8 mouse cellular contexts compared by ENCODE assay signal in the genomic region with DNA sequence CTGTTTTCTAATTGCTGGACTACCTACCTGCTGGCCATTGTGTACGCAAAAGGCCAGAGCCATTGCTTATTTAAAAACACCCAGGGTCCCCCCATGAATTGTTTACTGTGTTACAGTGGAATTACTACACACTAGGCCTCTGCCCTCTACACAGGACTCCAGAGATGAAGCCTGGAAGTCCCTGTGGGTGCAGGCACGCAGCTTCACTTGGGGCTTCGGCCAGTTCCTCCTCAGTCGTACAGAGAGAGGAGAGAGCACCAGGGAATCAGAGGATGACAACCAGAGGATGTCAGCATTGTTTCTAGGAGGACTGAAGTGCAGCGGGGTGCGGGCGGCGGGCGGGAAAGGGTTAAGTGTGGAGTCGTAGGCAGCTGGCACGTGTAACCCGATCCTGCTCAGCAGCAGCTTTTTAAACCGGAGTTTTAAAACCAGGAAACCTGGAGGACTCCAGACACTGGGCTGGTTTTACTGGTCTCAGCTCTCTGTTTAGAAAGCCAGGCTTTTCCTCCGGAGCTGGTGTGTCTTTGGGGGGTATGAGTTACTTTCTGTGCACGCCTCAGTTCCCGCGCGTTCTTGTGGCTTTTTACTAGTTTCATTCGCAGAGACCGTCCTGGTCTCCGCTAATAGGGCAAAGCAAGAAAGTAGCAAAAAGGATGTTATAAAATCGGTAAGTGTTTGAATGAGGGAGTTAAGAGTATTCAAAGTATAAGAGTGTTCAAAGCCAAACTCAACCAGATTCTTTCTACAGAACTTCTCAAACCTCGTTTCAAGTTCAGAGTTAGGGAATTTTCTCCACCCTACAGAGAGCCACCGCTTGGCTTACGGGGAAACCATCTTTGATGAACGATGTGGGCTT. TPM values are rescaled to one million over a fixed set of nuclear protein-coding genes. Genes with fewer than 3 reads are reported as not detected.
DNase-seq lines count a peak whose midpoint lies in the region; ATAC-seq and TF ChIP-seq lines count a peak whose summit lies in the region.

No protein-coding gene starts in this region.

- no peak for TF ChIP-seq CTCF in lung, postnatal 0 days (IDR thresholded peaks at IDR 0.05)

- no peaks in the 10 kb centered on the region for H3K27me3 ChIP-seq in forebrain, embryonic 14.5 days (replicated peaks; ENCODE audit: control insufficient read depth, insufficient read depth, low read length)
- H3K27me3 ChIP-seq in intestine, embryonic 15.5 days (replicated peaks): no peaks in the 10 kb centered on the region
- H3K27me3 ChIP-seq in lung, postnatal 0 days (replicated peaks; ENCODE audit: insufficient read depth, low read length): no peaks in the 10 kb centered on the region
- no peaks in the 10 kb centered on the region for H3K27me3 ChIP-seq in stomach, embryonic 14.5 days (ENCODE audit: control insufficient read depth, insufficient read depth, low read length)

- peak; percentile 88 for ATAC-seq in forebrain, embryonic 14.5 days
- ATAC-seq in intestine, embryonic 15.5 days: peak; percentile 92
- peak; percentile 72 for ATAC-seq in lung, postnatal 0 days
- ATAC-seq in stomach, embryonic 14.5 days (ENCODE audit: insufficient number of reproducible peaks, insufficient read depth, low FRiP score, low read depth): peak; percentile 85

- peak; percentile 51 for DNase-seq in thymus, postnatal 4 days
- no peak for DNase-seq in thymus, postnatal 0 days (ENCODE audit: low spot score)
- peak; percentile 69 for DNase-seq in forebrain, embryonic 14.5 days (ENCODE audit: low spot score)
- DNase-seq in lung, postnatal 0 days (ENCODE audit: low spot score): peak; percentile 57
- no peak for DNase-seq in cerebellum, adult 8-10 months
- no peak for DNase-seq in gastrocnemius, adult 8-10 months (ENCODE audit: low spot score in 2 of 2)

- no peak for TF ChIP-seq EP300 in lung, postnatal 0 days (IDR thresholded peaks at IDR 0.05)

- peak overlapping the region; percentile 39 for H3K27ac ChIP-seq in forebrain, embryonic 14.5 days (ENCODE audit: low read depth, low read length)
- peak overlapping the region; percentile 52; the same call in 1 of the 2 replicates for H3K27ac ChIP-seq in intestine, embryonic 15.5 days
- H3K27ac ChIP-seq in lung, postnatal 0 days (ENCODE audit: low read length): no peak overlapping the region
- H3K27ac ChIP-seq in stomach, embryonic 14.5 days (ENCODE audit: low read length): peak overlapping the region; percentile 68

- no peaks in the 10 kb centered on the region for H3K36me3 ChIP-seq in forebrain, embryonic 14.5 days (ENCODE audit: control insufficient read depth, insufficient read depth, low read length)
- no peaks in the 10 kb centered on the region for H3K36me3 ChIP-seq in intestine, embryonic 15.5 days
- no peaks in the 10 kb centered on the region for H3K36me3 ChIP-seq in lung, postnatal 0 days (ENCODE audit: insufficient read depth, low read length)
- H3K36me3 ChIP-seq in stomach, embryonic 14.5 days (ENCODE audit: control insufficient read depth, insufficient read depth, low read length): no peaks in the 10 kb centered on the region

- no peaks in the 10 kb centered on the region for H3K9me3 ChIP-seq in forebrain, embryonic 14.5 days (replicated peaks; ENCODE audit: control insufficient read depth, low read length)
- no peaks in the 10 kb centered on the region for H3K9me3 ChIP-seq in intestine, embryonic 15.5 days
- peaks cover 3% of the 10 kb centered on the region; the same call in 1 of the 2 replicates for H3K9me3 ChIP-seq in lung, postnatal 0 days (ENCODE audit: low read length)
- no peaks in the 10 kb centered on the region; the same call in 1 of the 2 replicates for H3K9me3 ChIP-seq in stomach, embryonic 14.5 days (ENCODE audit: control insufficient read depth, low read depth, low read length)

- H3K4me1 ChIP-seq in forebrain, embryonic 14.5 days (ENCODE audit: control insufficient read depth, insufficient read depth, low read length): peaks cover 7% of the 10 kb centered on the region
- H3K4me1 ChIP-seq in intestine, embryonic 15.5 days (replicated peaks): peaks cover 4% of the 10 kb centered on the region
- H3K4me1 ChIP-seq in lung, postnatal 0 days (ENCODE audit: insufficient read depth, low read depth, low read length): peaks cover 4% of the 10 kb centered on the region; the same call in 1 of the 2 replicates
- peaks cover 5% of the 10 kb centered on the region for H3K4me1 ChIP-seq in stomach, embryonic 14.5 days (ENCODE audit: control insufficient read depth, insufficient read depth, low read length)

- H3K4me2 ChIP-seq in forebrain, embryonic 14.5 days (ENCODE audit: low read length): peak overlapping the region; percentile 51
- peak overlapping the region; percentile 63 for H3K4me2 ChIP-seq in intestine, embryonic 15.5 days (replicated peaks)
- peak overlapping the region; percentile 63 for H3K4me2 ChIP-seq in lung, postnatal 0 days (replicated peaks; ENCODE audit: low read depth, low read length)
- peak overlapping the region; percentile 45 for H3K4me2 ChIP-seq in stomach, embryonic 14.5 days (replicated peaks; ENCODE audit: low read depth, low read length)

- H3K4me3 ChIP-seq in forebrain, embryonic 14.5 days (ENCODE audit: low read depth, low read length): peak overlapping the region; percentile 19
- H3K4me3 ChIP-seq in intestine, embryonic 15.5 days (replicated peaks): peak overlapping the region; percentile 21
- H3K4me3 ChIP-seq in lung, postnatal 0 days (ENCODE audit: low read depth, low read length): peak overlapping the region; percentile 24; the same call in 1 of the 2 replicates
- H3K4me3 ChIP-seq in stomach, embryonic 14.5 days (ENCODE audit: low read depth, low read length): peak overlapping the region; percentile 27

- 2% methylated on average over 26 of the region's 26 CpGs for WGBS in forebrain, embryonic 14.5 days
- 5% methylated on average over 26 of the region's 26 CpGs for WGBS in intestine, embryonic 15.5 days
- 4% methylated on average over 26 of the region's 26 CpGs for WGBS in lung, postnatal 0 days
- 4% methylated on average over 26 of the region's 26 CpGs for WGBS in stomach, embryonic 14.5 days

- peak overlapping the region; percentile 26; the same call in 1 of the 2 replicates for H3K9ac ChIP-seq in forebrain, embryonic 14.5 days (ENCODE audit: low read length)
- peak overlapping the region; percentile 26; the same call in 1 of the 2 replicates for H3K9ac ChIP-seq in intestine, embryonic 15.5 days
- no peak overlapping the region; the same call in 1 of the 2 replicates for H3K9ac ChIP-seq in lung, postnatal 0 days (replicated peaks; ENCODE audit: low read depth)
- peak overlapping the region; percentile 25; the same call in 1 of the 2 replicates for H3K9ac ChIP-seq in stomach, embryonic 14.5 days (replicated peaks; ENCODE audit: low read depth, low read length)

RNA-seq across cellular contexts. Expression of a gene that starts 11.4 kb away (rescaled TPM):
- polyA plus RNA-seq in thymus, postnatal 0 days (2015; fragmentation: Nextera tagmentation; extraction: Ambion mirVana): 1.9 TPM in 2 replicates
- polyA plus RNA-seq in forebrain, embryonic 14.5 days (2014; fragmentation: Nextera tagmentation; extraction: Ambion mirVana): 4.2 and 4.5 TPM in 2 replicates
- 17.7 and 18.8 TPM in 2 replicates for polyA plus RNA-seq in intestine, embryonic 15.5 days (2015; fragmentation: Nextera tagmentation; extraction: Ambion mirVana)
- 24.0 and 27.1 TPM in 2 replicates for polyA plus RNA-seq in lung, postnatal 0 days (2015; fragmentation: Nextera tagmentation; extraction: Ambion mirVana)
- 49.3 and 49.4 TPM in 2 replicates for polyA plus RNA-seq in stomach, embryonic 14.5 days (2014; fragmentation: Nextera tagmentation; extraction: Ambion mirVana)
- 1 to 10 TPM; 4.7 to 9.1 (median 6.5) TPM for total RNA-seq in gastrocnemius, adult 8-10 months (2022)

Comparison
In these comparisons a context has a peak if more than half of its experiments do, and no peak if none do; other contexts are left out.
1. DNase-seq: peak in thymus, postnatal 4 days (single experiment), forebrain, embryonic 14.5 days (single experiment) and lung, postnatal 0 days (single experiment); none in thymus, postnatal 0 days (single experiment), cerebellum, adult 8-10 months (single experiment) and gastrocnemius, adult 8-10 months (0 of 2).
2. Peak in every context shown above with its lines, with median percentiles within 50 percentile points of each other: ATAC-seq, H3K4me2 ChIP-seq and H3K4me3 ChIP-seq.